Mouse (Mus musculus): Measurements from ENCODE around the gene Wdr70. TPM values are rescaled to one million over a fixed set of nuclear protein-coding genes. Genes with fewer than 3 reads are reported as not detected.
A peak's percentile ranks its signal among the peaks of the same experiment; 100 is the strongest.

The Wdr70 gene
- 69.6 and 74.6 TPM in 2 replicates for polyA plus RNA-seq (2014; fragmentation: Nextera tagmentation; extraction: Ambion mirVana)

- H3K9me3 ChIP-seq (ENCODE audit: control insufficient read depth, low read length): no peaks in the 10 kb centered on the region
- WGBS: 3% methylated on average over 56 of the region's 56 CpGs
- H3K9ac ChIP-seq (ENCODE audit: low read length): peak within 1 kb of the TSS; percentile 76
- peak; percentile 98 for DNase-seq (ENCODE audit: low spot score)
- peak; percentile 96 for ATAC-seq (replicated peaks; ENCODE audit: low FRiP score)
- no peak within 1 kb of the TSS for H3K27ac ChIP-seq (ENCODE audit: low read depth, low read length)
- H3K27me3 ChIP-seq (ENCODE audit: control insufficient read depth, insufficient read depth, low read length): no peaks in the 10 kb centered on the region
- no peaks in the 10 kb centered on the region for H3K36me3 ChIP-seq (ENCODE audit: control insufficient read depth, insufficient read depth, low read length)
- peak within 1 kb of the TSS; percentile 79 for H3K4me3 ChIP-seq (ENCODE audit: low read depth, low read length)
- peak within 1 kb of the TSS; percentile 55 for H3K4me2 ChIP-seq (ENCODE audit: low read depth, low read length, severe bottlenecking)
- H3K4me1 ChIP-seq (replicated peaks; ENCODE audit: control insufficient read depth, insufficient read depth, low read length): no peaks in the 10 kb centered on the region
Observed at GRCm38 (mm10) chr15:8098774-8099749, at the start of gene Wdr70. Gene Wdr70, minus strand, starts transcription at chr15:8099209.

DNA sequence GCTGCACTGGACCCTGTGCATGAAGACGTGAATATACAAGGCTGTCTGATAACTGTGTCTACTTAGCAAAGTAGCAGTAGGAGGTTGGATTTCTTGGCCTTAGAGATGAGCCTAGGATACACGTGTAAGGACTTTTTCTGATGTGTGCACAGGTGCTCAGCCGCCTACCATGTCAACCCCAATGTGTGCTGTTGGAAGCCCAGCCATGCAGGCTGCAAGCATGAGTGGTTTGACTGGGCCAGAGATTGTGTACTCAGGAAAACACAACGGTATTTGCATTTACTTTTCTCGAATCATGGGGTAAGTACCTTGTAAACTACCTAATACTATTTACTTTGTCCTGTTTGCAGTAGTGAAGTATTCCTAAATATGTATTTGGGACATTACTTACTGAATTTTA is 36.6 kb upstream of the Wdr70 start:
- no peak overlapping the region for H3K27ac ChIP-seq (ENCODE audit: low read depth, low read length)

DNA sequence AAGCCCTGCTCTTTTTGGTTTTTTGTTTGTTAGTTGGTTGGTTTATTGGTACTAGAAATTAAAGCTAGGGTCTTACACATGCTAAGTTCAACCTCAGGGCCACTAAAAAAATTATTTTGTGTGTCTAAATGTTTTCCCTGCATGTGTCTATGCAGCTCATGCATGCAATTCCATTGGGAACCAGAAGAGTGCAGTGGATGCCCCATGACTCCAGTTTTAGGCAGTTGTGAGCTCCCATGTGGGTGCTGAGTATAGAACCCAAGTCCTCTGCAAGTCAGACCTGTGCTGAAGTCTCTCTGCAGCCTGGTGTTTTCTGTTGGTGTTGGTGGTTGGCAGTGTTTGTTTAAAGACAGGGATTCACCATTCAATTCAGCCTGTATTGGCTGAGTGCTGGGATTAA is 32.8 kb upstream of the Wdr70 start:
- Histone ChIP-seq H3K9ac (ENCODE audit: low read length) (no peak overlapping the region), H3K27ac (ENCODE audit: low read depth, low read length) (no peak overlapping the region), H3K9me3 (ENCODE audit: control insufficient read depth, low read length) (no peaks in the 10 kb centered on the region), H3K4me1 (replicated peaks; ENCODE audit: control insufficient read depth, insufficient read depth, low read length) (no peaks in the 10 kb centered on the region), H3K4me2 (ENCODE audit: low read depth, low read length, severe bottlenecking) (no peak overlapping the region), H3K27me3 (ENCODE audit: control insufficient read depth, insufficient read depth, low read length) (no peaks in the 10 kb centered on the region), H3K36me3 (ENCODE audit: control insufficient read depth, insufficient read depth, low read length) (peaks cover 12% of the 10 kb centered on the region), H3K4me3 (ENCODE audit: low read depth, low read length) (no peak overlapping the region)
- ATAC-seq (replicated peaks; ENCODE audit: low FRiP score): no peak
- DNase-seq (ENCODE audit: low spot score): no peak

More for the DNA sequence above, 36.6 kb upstream of the Wdr70 start:
- no peak for ATAC-seq (replicated peaks; ENCODE audit: low FRiP score)
- Histone ChIP-seq H3K4me1 (replicated peaks; ENCODE audit: control insufficient read depth, insufficient read depth, low read length) (no peaks in the 10 kb centered on the region), H3K4me2 (ENCODE audit: low read depth, low read length, severe bottlenecking) (no peak overlapping the region), H3K4me3 (ENCODE audit: low read depth, low read length) (no peak overlapping the region), H3K9ac (ENCODE audit: low read length) (no peak overlapping the region), H3K36me3 (ENCODE audit: control insufficient read depth, insufficient read depth, low read length) (peaks cover 12% of the 10 kb centered on the region), H3K27me3 (ENCODE audit: control insufficient read depth, insufficient read depth, low read length) (no peaks in the 10 kb centered on the region), H3K9me3 (ENCODE audit: control insufficient read depth, low read length) (no peaks in the 10 kb centered on the region)
- DNase-seq (ENCODE audit: low spot score): no peak
- 92% methylated on average over 5 of the region's 5 CpGs for WGBS

GRCm38 (mm10) chr15:8131268-8131667 is 32.3 kb upstream of the Wdr70 start:
- DNase-seq (ENCODE audit: low spot score) (no peak), ATAC-seq (replicated peaks; ENCODE audit: low FRiP score) (no peak)
- 94% methylated on average over 3 of the region's 3 CpGs for WGBS
- Histone ChIP-seq H3K4me3 (ENCODE audit: low read depth, low read length) (no peak overlapping the region), H3K9me3 (ENCODE audit: control insufficient read depth, low read length) (no peaks in the 10 kb centered on the region), H3K27me3 (ENCODE audit: control insufficient read depth, insufficient read depth, low read length) (no peaks in the 10 kb centered on the region), H3K9ac (ENCODE audit: low read length) (no peak overlapping the region), H3K4me1 (replicated peaks; ENCODE audit: control insufficient read depth, insufficient read depth, low read length) (no peaks in the 10 kb centered on the region), H3K4me2 (ENCODE audit: low read depth, low read length, severe bottlenecking) (no peak overlapping the region), H3K36me3 (ENCODE audit: control insufficient read depth, insufficient read depth, low read length) (peaks cover 9% of the 10 kb centered on the region), H3K27ac (ENCODE audit: low read depth, low read length) (no peak overlapping the region)

GRCm38 (mm10) chr15:8129281-8129680 is 30.3 kb upstream of the Wdr70 start:
- DNase-seq (ENCODE audit: low spot score) (no peak), ATAC-seq (replicated peaks; ENCODE audit: low FRiP score) (no peak)
- WGBS: 82% methylated on average over 1 of the region's 1 CpGs
- Histone ChIP-seq H3K9me3 (ENCODE audit: control insufficient read depth, low read length) (no peaks in the 10 kb centered on the region), H3K4me3 (ENCODE audit: low read depth, low read length) (no peak overlapping the region), H3K27ac (ENCODE audit: low read depth, low read length) (no peak overlapping the region), H3K4me2 (ENCODE audit: low read depth, low read length, severe bottlenecking) (no peak overlapping the region), H3K9ac (ENCODE audit: low read length) (no peak overlapping the region), H3K36me3 (ENCODE audit: control insufficient read depth, insufficient read depth, low read length) (peaks cover 5% of the 10 kb centered on the region), H3K4me1 (replicated peaks; ENCODE audit: control insufficient read depth, insufficient read depth, low read length) (no peaks in the 10 kb centered on the region), H3K27me3 (ENCODE audit: control insufficient read depth, insufficient read depth, low read length) (no peaks in the 10 kb centered on the region)

DNA sequence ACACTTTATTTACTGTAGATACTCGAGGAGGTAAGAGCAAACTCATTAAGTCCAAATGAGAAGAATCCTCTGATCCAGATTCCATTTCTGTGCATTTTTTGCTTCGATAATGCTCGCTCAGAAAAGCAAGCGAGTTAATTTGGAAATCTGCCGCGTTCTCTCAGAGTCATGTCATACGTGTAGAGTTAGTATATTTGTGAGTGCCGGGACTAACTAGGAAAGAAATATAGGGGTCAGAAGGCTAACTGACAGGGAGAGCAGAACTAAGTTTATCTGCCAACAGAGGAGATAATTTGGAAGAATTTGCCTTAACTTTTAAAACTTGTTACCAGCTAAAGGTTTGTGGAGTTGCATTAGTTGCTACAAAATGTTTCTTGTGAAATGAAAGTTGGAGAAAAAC is 10.8 kb upstream of the Wdr70 start:
- H3K27me3 ChIP-seq (ENCODE audit: control insufficient read depth, insufficient read depth, low read length): no peaks in the 10 kb centered on the region
- H3K4me3 ChIP-seq (ENCODE audit: low read depth, low read length): peak overlapping the region; percentile 80
- H3K4me1 ChIP-seq (replicated peaks; ENCODE audit: control insufficient read depth, insufficient read depth, low read length): 0 out of 2 replicates have a peak, but pooled peaks cover 3% of the 10 kb centered on the region
- peak overlapping the region; percentile 51 for H3K4me2 ChIP-seq (ENCODE audit: low read depth, low read length, severe bottlenecking)
- H3K9ac ChIP-seq (ENCODE audit: low read length): peak overlapping the region; percentile 79
- WGBS: 7% methylated on average over 8 of the region's 8 CpGs
- H3K36me3 ChIP-seq (ENCODE audit: control insufficient read depth, insufficient read depth, low read length): peaks cover 11% of the 10 kb centered on the region
- ATAC-seq (replicated peaks; ENCODE audit: low FRiP score) (no peak), DNase-seq (ENCODE audit: low spot score) (no peak)
- no peaks in the 10 kb centered on the region for H3K9me3 ChIP-seq (ENCODE audit: control insufficient read depth, low read length)
- H3K27ac ChIP-seq (ENCODE audit: low read depth, low read length): no peak overlapping the region

GRCm38 (mm10) chr15:8108966-8109743 is 10.1 kb upstream of the Wdr70 start, which contains the start of gene Nup155:
Gene Nup155, plus strand, starts transcription at chr15:8109273.
- H3K27ac ChIP-seq (ENCODE audit: low read depth, low read length): peak within 1 kb of the TSS; percentile 46
- peak within 1 kb of the TSS; percentile 79 for H3K9ac ChIP-seq (ENCODE audit: low read length)
- no peaks in the 10 kb centered on the region for H3K27me3 ChIP-seq (ENCODE audit: control insufficient read depth, insufficient read depth, low read length)
- no peaks in the 10 kb centered on the region for H3K9me3 ChIP-seq (ENCODE audit: control insufficient read depth, low read length)
- DNase-seq (ENCODE audit: low spot score) (peak; percentile 94), ATAC-seq (replicated peaks; ENCODE audit: low FRiP score) (peak; percentile 98)
- WGBS: under 1% methylated on average over 53 of the region's 54 CpGs
- H3K4me1 ChIP-seq (replicated peaks; ENCODE audit: control insufficient read depth, insufficient read depth, low read length): 0 out of 2 replicates have a peak, but pooled peaks cover 3% of the 10 kb centered on the region
- H3K4me3 ChIP-seq (ENCODE audit: low read depth, low read length): peak within 1 kb of the TSS; percentile 80
- H3K4me2 ChIP-seq (ENCODE audit: low read depth, low read length, severe bottlenecking): peak within 1 kb of the TSS; percentile 55
- peaks cover 11% of the 10 kb centered on the region for H3K36me3 ChIP-seq (ENCODE audit: control insufficient read depth, insufficient read depth, low read length)

GRCm38 (mm10) chr15:8108360-8108965 is 9.5 kb upstream of the Wdr70 start:
- WGBS: 62% methylated on average over 19 of the region's 19 CpGs
- Histone ChIP-seq H3K9me3 (ENCODE audit: control insufficient read depth, low read length) (no peaks in the 10 kb centered on the region), H3K4me2 (ENCODE audit: low read depth, low read length, severe bottlenecking) (peak overlapping the region; percentile 55), H3K9ac (ENCODE audit: low read length) (peak overlapping the region; percentile 79), H3K4me1 (replicated peaks; ENCODE audit: control insufficient read depth, insufficient read depth, low read length) (0 out of 2 replicates have a peak, but pooled peaks cover 3% of the 10 kb centered on the region), H3K27ac (ENCODE audit: low read depth, low read length) (peak overlapping the region; percentile 46; the same call in 1 of the 2 replicates), H3K27me3 (ENCODE audit: control insufficient read depth, insufficient read depth, low read length) (no peaks in the 10 kb centered on the region), H3K4me3 (ENCODE audit: low read depth, low read length) (peak overlapping the region; percentile 80), H3K36me3 (ENCODE audit: control insufficient read depth, insufficient read depth, low read length) (peaks cover 7% of the 10 kb centered on the region)
- no peak for DNase-seq (ENCODE audit: low spot score)
- peak; percentile 54 for ATAC-seq (replicated peaks; ENCODE audit: low FRiP score)

Measured in forebrain, embryonic 11.5 days (tissue).